Mouse (Mus musculus) forebrain, embryonic 13.5 days (tissue): ENCODE data around the gene Rgs9bp. TPM values are rescaled to one million over a fixed set of nuclear protein-coding genes. Genes with fewer than 3 reads are reported as not detected.
"Not testable (repeated sequence)": the region's sequence is repeated elsewhere in the genome, so short reads cannot be mapped to it uniquely, and the experiment has no call there.

ENCODE experiments used
- ATAC-seq: fragments of 200-750 bp; cut with Nextera tagmentation; 2 replicates; pipeline ENCODE4 v1.8.0; 2017
- H3K27ac ChIP-seq: fragments of 300-500 bp; sonication (generic); 2 replicates; pipeline ENCODE4 v1.5.1; 2015; ENCODE audit warnings: inconsistent platforms, mild to moderate bottlenecking, moderate library complexity
- H3K27me3 ChIP-seq: fragments of 300-500 bp; sonication (generic); 2 replicates; pipeline ENCODE4 v1.6.1; 2015; ENCODE audit warnings: mild to moderate bottlenecking, inconsistent platforms
- H3K36me3 ChIP-seq: fragments of 300-500 bp; sonication (generic); 2 replicates; pipeline ENCODE4 v1.6.1; 2015; ENCODE audit warnings: mild to moderate bottlenecking, inconsistent platforms; ENCODE audit not compliant: poor library complexity, severe bottlenecking
- H3K4me1 ChIP-seq: fragments of 300-500 bp; sonication (generic); 2 replicates; pipeline ENCODE4 v1.6.1; 2015; ENCODE audit warnings: inconsistent platforms
- H3K4me2 ChIP-seq: fragments of 300-500 bp; sonication (generic); 2 replicates; pipeline ENCODE4 v1.6.1; 2015; ENCODE audit warnings: inconsistent platforms, mild to moderate bottlenecking, moderate library complexity
- H3K4me3 ChIP-seq: fragments of 300-500 bp; sonication (generic); 2 replicates; pipeline ENCODE4 v1.5.1; 2015; ENCODE audit warnings: mild to moderate bottlenecking, inconsistent platforms
- H3K9ac ChIP-seq: fragments of 300-500 bp; sonication (generic); 2 replicates; pipeline ENCODE4 v1.6.1; 2015; ENCODE audit warnings: mild to moderate bottlenecking, inconsistent platforms
- H3K9me3 ChIP-seq: fragments of 300-500 bp; sonication (generic); replicated peaks from 2 replicates; pipeline ENCODE4 v1.6.1; 2016; ENCODE audit warnings: inconsistent platforms
- WGBS: fragments of 180-500 bp; shearing (Covaris S2); methylation state at CpG from one replicate; pipeline ENCODE4 v1.1.7; 2015; 5-methylcytosine and 5-hydroxymethylcytosine counted together
- polyA plus RNA-seq: library from polyadenylated mRNA; unstranded; fragments of >200 nt; fragmentation: Nextera tagmentation; extraction: Ambion mirVana; gene quantifications from 2 replicates; pipeline ENCODE4 v1.2.1, GENCODE M21; 2015

The Rgs9bp gene
- polyA plus RNA-seq, 1 experiment from 2014 or later, result 0.03 TPM

DNA sequence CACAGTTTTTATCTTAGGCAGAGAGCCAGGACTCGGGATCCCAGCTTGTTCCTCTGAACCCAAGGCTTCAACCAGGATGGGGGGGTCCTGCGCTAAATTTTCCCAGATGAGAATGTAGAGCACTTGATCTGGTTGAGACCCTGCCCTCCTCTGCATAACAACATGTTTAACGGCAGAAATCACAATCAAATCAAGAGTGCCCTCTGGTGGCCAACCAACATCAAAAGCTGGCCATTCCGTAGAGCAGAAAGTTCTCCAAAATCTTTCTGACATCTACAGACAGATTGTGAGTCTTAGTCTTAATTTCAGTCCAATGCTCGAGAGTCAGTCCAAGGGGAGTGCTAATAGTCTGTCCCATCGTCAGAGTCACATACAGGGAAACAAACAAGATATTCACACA, 14.5 kb downstream of the Rgs9bp start:
- WGBS, result 18% methylated on average over 6 of the region's 6 CpGs
- H3K4me1 ChIP-seq, ATAC-seq, H3K9me3 ChIP-seq, H3K9ac ChIP-seq, H3K4me2 ChIP-seq, H3K36me3 ChIP-seq, H3K27ac ChIP-seq, H3K27me3 ChIP-seq, H3K4me3 ChIP-seq: not testable (repeated sequence)

DNA sequence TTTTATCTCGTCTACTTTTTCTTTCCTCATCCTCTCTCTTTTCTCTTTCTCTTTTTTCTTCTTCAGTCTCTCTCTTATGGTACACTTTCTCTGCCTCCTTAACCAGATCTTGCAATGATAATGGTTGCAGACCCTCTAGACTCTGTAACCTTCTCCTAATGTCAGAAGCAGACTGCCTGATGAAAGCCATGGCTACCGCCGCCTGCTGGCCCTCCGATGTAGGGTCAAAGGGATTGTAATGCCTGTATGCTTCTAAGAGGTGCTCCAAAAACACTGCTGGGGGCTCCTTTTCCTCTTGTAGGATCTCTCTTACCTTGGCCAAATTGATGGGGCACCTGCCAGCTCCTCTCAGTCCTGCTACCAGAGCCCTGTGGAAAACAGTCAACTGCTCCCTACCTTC, 15.7 kb downstream of the Rgs9bp start:
- not testable (repeated sequence) for H3K4me1 ChIP-seq, H3K4me2 ChIP-seq, H3K27ac ChIP-seq, H3K9ac ChIP-seq, H3K4me3 ChIP-seq, ATAC-seq, H3K27me3 ChIP-seq, H3K36me3 ChIP-seq, H3K9me3 ChIP-seq
- WGBS, result 89% methylated on average over 4 of the region's 4 CpGs

DNA sequence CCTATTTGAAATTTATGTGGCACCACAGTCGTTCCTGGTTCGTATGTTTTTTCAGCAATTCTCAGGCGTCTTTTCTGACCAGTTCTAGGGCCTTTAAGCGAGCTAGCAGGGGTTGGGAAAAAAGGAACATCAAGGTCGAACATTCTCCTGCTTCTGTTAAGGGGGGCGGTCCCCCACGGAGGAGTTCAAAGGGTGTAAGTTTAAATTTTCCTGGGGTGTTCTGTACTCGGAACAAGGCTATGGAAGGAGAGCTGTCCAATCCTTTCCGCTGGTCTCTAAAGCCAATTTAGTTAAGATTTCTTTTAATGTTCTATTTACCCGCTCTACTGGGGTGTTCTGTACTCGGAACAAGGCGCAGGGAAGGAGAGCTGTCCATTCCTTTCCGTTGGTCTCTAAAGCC, 19.4 kb downstream of the Rgs9bp start:
- not testable (repeated sequence) for ATAC-seq, H3K9ac ChIP-seq, H3K4me1 ChIP-seq, H3K27me3 ChIP-seq, H3K36me3 ChIP-seq, H3K27ac ChIP-seq, H3K4me2 ChIP-seq, H3K9me3 ChIP-seq, H3K4me3 ChIP-seq
- WGBS, result 81% methylated on average over 13 of the region's 13 CpGs

DNA sequence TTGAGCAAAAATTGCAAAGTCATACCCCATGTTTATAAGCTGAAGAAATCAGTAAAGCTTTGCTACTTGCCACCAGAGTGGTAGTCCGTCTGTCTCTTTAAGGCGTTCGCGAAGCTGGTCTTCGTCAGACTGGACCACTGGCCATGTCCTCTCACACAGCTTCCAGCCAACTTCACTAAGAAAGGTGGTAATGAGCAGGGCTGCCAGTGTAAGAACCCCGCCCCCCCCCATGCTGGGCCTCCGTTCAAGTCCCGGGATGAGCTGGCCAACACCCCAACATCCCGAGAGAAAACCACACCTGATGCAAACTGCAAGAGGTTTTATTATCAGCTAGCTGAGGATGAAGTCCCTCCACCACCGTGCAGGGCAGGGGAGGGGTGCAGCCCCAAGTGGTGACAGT, 20.5 kb downstream of the Rgs9bp start:
- WGBS, result 83% methylated on average over 10 of the region's 10 CpGs
- not testable (repeated sequence) for H3K9ac ChIP-seq, H3K9me3 ChIP-seq, H3K27ac ChIP-seq, H3K4me1 ChIP-seq, H3K36me3 ChIP-seq, ATAC-seq, H3K4me2 ChIP-seq, H3K4me3 ChIP-seq, H3K27me3 ChIP-seq

DNA sequence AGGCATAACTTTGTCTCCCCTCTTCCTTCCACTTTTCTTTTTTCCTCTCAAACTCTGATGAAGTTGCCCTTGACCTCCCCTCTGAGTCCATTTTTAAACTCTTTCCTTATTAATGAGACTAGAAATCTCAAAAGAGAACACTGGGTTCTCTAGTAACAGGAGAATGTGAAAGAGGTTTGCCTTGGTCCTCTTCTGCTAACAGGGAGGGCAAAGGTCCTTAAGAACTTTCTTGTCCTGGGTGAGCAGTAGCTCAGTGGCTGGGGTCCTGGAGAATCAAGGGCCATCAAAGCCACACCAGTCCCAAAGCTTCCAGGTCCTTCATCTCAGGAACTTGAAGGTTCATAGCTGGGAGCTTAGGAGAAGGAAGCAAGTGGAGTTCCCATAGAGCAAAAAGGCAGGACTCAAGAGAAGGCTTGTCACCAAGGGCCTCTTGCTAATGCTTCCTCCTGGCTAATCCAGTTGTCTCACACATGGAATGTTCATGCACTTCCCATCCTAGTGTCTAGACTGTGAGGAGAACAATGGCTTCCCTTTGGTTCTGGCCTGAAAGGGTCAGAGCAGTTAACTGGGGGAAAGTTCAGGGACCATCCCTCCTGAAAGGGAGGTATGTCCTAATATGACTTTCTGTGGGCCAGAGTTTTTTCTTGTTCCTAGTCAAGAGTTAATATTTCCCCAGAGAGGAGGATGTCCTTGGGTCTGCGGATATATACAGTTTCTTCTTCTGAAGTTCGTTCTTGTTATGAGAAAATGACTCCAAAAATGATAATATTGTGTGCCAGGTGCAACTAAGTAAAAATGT, 21.1 kb downstream of the Rgs9bp start:
- H3K36me3 ChIP-seq, result no peaks in the 10 kb centered on the region
- no peak for ATAC-seq
- no peak overlapping the region for H3K4me3 ChIP-seq
- no peaks in the 10 kb centered on the region for H3K4me1 ChIP-seq
- 92% methylated on average over 2 of the region's 2 CpGs for whole genome bisulfite sequencing
- no peaks in the 10 kb centered on the region for H3K27me3 ChIP-seq
- no peak overlapping the region for H3K27ac ChIP-seq
- H3K9ac ChIP-seq, result no peak overlapping the region
- no peaks in the 10 kb centered on the region for H3K9me3 ChIP-seq
- no peak overlapping the region for H3K4me2 ChIP-seq

DNA sequence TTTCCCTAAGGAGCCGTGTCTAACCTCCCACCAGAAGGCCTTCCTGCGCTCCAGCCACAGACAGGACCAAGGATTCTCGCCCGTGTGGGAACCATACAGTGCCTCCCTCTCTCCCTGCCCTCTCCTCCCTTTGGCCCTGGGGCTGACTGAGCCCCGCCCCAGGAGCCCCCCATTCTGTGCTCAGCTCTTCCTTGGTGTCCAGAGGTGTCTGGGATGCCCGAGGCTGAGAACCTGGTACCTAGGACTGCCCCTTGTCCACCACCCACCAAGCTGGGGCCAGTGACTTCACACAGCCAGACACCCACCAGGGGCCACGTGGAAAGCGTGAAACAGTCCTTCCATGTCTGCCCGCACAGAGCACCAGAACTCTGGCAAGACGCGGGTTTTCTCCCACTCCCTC, 22.3 kb downstream of the Rgs9bp start:
- ATAC-seq, result no peak
- Histone ChIP-seq H3K27me3 (no peaks in the 10 kb centered on the region), H3K9me3 (no peaks in the 10 kb centered on the region), H3K4me1 (no peaks in the 10 kb centered on the region), H3K27ac (no peak overlapping the region), H3K36me3 (no peaks in the 10 kb centered on the region), H3K4me2 (no peak overlapping the region), H3K9ac (no peak overlapping the region), H3K4me3 (no peak overlapping the region)
- WGBS, result 75% methylated on average over 11 of the region's 11 CpGs

DNA sequence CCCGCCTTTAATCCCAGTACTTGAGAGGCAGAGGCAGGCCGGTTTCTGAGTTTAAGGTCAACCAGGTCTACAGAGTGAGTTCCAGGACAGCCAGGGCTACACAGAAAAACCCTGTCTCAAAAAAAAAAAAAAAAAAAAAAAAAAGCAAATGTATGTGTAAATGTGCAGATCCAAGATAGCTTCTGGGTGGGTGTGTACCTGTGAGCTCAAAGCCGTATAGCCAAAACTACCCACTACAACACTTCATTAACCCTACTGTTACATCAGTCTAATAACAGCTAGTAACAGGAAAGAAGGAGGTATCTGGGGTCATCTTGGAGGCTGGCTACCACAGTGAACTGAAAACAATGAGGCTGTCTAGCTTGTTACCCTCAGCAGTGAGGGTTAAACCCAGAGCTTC, 25.5 kb downstream of the Rgs9bp start:
- H3K27me3 ChIP-seq, result no peaks in the 10 kb centered on the region
- H3K4me3 ChIP-seq, result no peak overlapping the region
- WGBS, result 93% methylated on average over 3 of the region's 3 CpGs
- no peak overlapping the region for H3K4me2 ChIP-seq
- H3K4me1 ChIP-seq, result peaks cover 9% of the 10 kb centered on the region
- no peaks in the 10 kb centered on the region for H3K36me3 ChIP-seq
- no peaks in the 10 kb centered on the region for H3K9me3 ChIP-seq
- no peak overlapping the region for H3K27ac ChIP-seq
- ATAC-seq, result no peak
- no peak overlapping the region for H3K9ac ChIP-seq

DNA sequence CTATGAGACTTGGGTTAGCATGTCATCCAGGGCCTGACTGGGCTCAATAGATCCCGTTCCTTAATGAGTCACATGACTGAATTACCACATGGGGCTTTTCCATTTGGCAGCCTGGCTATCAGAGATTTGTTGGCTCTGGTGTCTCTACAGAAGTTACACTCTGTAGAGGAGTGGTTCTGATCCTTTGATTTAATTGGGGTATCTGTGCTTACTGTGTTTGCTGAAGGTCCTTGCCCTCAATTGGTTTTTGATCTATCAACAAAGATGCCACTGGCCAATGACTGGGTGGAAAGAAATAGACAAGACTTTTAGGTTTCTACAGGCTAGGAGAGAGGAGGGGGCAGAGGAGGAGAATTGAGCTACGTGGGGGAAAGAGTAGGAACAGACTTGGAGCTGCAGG, 26.7 kb downstream of the Rgs9bp start:
- H3K27me3 ChIP-seq, result no peaks in the 10 kb centered on the region
- 43% methylated on average over 2 of the region's 2 CpGs for WGBS
- H3K4me1 ChIP-seq, result peaks cover 16% of the 10 kb centered on the region
- no peaks in the 10 kb centered on the region for H3K9me3 ChIP-seq
- no peak overlapping the region for H3K27ac ChIP-seq
- no peak overlapping the region for H3K9ac ChIP-seq
- no peak overlapping the region for H3K4me2 ChIP-seq
- ATAC-seq, result no peak
- no peak overlapping the region for H3K4me3 ChIP-seq
- no peaks in the 10 kb centered on the region for H3K36me3 ChIP-seq

DNA sequence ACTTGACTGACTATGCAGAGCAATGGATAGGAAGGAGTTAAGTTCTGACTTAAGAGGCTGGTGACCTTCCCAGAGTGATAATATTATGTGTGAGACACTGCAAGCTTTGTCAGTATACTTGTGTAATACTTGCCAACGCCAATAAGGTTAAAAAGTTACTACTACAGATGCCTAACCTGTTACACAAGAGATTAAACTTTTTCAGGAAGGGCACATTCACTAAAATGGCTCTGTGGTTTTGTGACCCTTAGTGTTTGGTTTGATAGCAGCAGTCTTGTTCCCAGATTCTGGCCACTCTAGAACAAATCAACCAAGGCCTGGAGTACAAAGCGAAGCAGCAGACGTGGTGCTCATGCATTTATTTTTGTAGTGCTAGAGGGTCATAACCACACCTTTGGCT, 27.8 kb downstream of the Rgs9bp start:
- Histone ChIP-seq H3K4me3 (no peak overlapping the region), H3K27ac (no peak overlapping the region)
- WGBS, result 86% methylated on average over 3 of the region's 3 CpGs

DNA sequence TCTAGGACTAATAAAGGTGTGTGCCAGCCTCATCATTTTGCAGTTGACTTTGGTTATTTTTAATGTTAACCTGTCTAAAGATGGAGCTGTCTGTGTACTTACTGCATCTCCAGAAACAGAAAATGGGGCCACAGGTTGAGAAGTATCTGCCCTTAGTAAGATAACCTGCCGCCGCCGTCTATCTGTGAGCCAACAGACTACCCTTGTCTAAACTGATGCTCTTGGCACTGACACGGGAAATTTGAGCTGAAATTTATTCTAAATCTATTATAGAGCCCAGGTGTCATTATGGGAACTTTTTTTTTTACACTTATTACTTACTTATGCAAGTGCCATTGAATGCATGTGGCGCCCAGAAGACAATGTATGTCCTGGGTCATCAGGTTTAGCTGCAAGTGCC, 28.5 kb downstream of the Rgs9bp start:
- H3K9ac ChIP-seq, result no peak overlapping the region
- H3K4me2 ChIP-seq, result no peak overlapping the region
- no peak overlapping the region for H3K4me3 ChIP-seq
- peaks cover 16% of the 10 kb centered on the region for H3K4me1 ChIP-seq
- H3K27me3 ChIP-seq, result no peaks in the 10 kb centered on the region
- no peaks in the 10 kb centered on the region for H3K36me3 ChIP-seq
- H3K9me3 ChIP-seq, result no peaks in the 10 kb centered on the region
- no peak for ATAC-seq
- 91% methylated on average over 5 of the region's 5 CpGs for WGBS
- no peak overlapping the region for H3K27ac ChIP-seq

More for the DNA sequence above, 27.8 kb downstream of the Rgs9bp start:
- Histone ChIP-seq H3K9me3 (no peaks in the 10 kb centered on the region), H3K36me3 (no peaks in the 10 kb centered on the region), H3K9ac (no peak overlapping the region), H3K4me2 (no peak overlapping the region), H3K27me3 (no peaks in the 10 kb centered on the region), H3K4me1 (peaks cover 16% of the 10 kb centered on the region)
- ATAC-seq, result no peak

DNA sequence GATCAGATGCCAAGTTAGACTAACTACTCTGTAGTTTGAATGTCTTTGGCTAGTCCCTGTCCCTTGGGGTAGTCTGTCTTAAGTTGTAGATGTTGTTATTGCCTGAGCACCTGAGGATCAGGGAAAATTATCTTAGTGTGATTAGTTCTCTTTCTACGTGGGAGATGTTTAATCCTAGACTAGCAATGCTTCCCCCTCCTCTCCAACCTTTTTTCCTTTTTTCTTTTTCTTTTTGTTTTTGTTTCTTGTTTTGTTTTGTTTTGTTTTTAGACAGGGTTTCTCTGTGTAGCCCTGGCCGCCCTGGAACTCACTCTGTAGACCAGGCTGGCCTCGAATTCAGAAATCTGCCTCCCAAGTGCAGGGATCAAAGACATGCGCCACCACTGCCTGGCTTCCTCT, 29.2 kb downstream of the Rgs9bp start, which contains the start of gene Nudt19:
Gene Nudt19, minus strand, starts transcription at position 100 of the 399 bp plus-strand sequence.
- WGBS, result 74% methylated on average over 4 of the region's 4 CpGs
- peaks cover 16% of the 10 kb centered on the region for H3K4me1 ChIP-seq
- H3K4me2 ChIP-seq, result peak within 1 kb of the TSS; percentile 95
- ATAC-seq, result no peak
- H3K4me3 ChIP-seq, result peak within 1 kb of the TSS; percentile 76
- peak within 1 kb of the TSS; percentile 91 for H3K9ac ChIP-seq
- peaks cover 3% of the 10 kb centered on the region; the same call in 1 of the 2 replicates for H3K36me3 ChIP-seq
- H3K9me3 ChIP-seq, result no peaks in the 10 kb centered on the region
- H3K27me3 ChIP-seq, result no peaks in the 10 kb centered on the region
- peak within 1 kb of the TSS; percentile 91 for H3K27ac ChIP-seq

DNA sequence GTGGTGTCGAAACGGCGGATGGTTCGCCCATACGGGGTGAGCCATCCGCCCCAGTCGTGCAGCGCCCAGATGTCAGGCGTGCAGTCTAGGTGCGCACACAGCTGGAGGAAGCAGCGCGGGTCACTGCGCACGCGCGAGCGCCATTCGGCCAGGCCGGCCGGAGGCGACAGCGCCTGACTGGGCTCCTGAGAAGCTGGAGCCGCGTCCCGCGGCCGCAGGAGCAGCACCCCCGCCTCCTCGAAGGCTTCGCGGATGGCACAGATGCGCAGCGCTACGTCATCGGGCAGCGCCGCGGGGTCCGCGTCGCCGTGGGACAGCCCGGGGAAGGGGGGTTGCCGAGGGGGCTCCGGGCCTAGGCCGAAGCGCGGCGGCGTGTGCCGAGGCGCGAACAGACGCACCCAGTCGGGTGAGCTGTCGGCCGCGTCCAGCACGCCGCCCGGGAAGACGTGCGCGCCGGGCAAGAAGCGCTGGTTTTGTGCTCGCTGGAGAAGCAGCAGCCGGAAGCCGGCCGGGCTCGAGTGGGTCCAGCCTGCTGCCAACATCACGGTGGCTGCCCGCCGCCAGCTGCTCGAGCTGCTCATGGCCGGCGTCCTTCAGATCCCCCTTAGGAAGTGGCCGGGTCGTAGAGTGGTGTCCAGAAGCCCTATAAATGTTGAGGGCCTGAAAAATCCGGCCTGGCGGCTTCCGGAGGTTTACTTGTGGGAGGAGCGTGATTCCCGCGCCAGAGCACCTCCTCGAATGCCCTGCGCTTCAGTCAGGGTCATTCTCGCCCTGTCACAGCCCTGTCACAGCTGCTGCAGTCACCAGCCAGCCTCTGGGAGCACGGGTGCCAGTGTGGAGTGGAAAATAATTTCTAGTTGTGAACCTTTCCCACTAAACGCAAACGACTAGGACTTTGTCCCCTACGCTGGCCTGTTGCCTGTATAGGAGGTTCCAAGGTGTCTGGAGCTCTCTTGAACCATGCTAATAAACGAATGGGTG, 29.9 kb downstream of the Rgs9bp start:
- under 1% methylated on average over 88 of the region's 93 CpGs for WGBS

More for the DNA sequence above, 29.9 kb downstream of the Rgs9bp start:
- H3K4me2 ChIP-seq, result peak overlapping the region; percentile 95
- H3K4me1 ChIP-seq, result peaks cover 16% of the 10 kb centered on the region
- H3K4me3 ChIP-seq, result peak overlapping the region; percentile 76
- ATAC-seq, result peak; percentile 95
- H3K36me3 ChIP-seq, result peaks cover 10% of the 10 kb centered on the region
- no peaks in the 10 kb centered on the region for H3K9me3 ChIP-seq
- peak overlapping the region; percentile 91 for H3K27ac ChIP-seq
- peak overlapping the region; percentile 91 for H3K9ac ChIP-seq
- no peaks in the 10 kb centered on the region for H3K27me3 ChIP-seq
